Mouse (Mus musculus): ENCODE results near the gene Dlgap1. TPM values are rescaled to one million over a fixed set of nuclear protein-coding genes. Genes with fewer than 3 reads are reported as not detected.

Gene Dlgap1
- polyA plus RNA-seq, 1 experiment from 2014 or later: 0.39 TPM

GRCm38 (mm10) chr17:70728719-70729281 lies 759.9 kb downstream of the Dlgap1 start:
- 47% methylated on average over 5 of the region's 5 CpGs for WGBS
- H3K4me1 ChIP-seq (ENCODE audit: control insufficient read depth, insufficient read depth, low read length): no peaks in the 10 kb centered on the region
- ATAC-seq (replicated peaks; ENCODE audit: extremely low read depth, insufficient read depth, low FRiP score): peak; percentile 58; the same call in 1 of the 2 replicates
- no peak overlapping the region for H3K9ac ChIP-seq (ENCODE audit: low read length)
- no peaks in the 10 kb centered on the region for H3K36me3 ChIP-seq (ENCODE audit: control insufficient read depth, insufficient read depth)
- no peak overlapping the region for H3K4me3 ChIP-seq (ENCODE audit: low read length)
- H3K9me3 ChIP-seq (replicated peaks; ENCODE audit: control insufficient read depth, low read length): no peaks in the 10 kb centered on the region
- H3K27ac ChIP-seq (ENCODE audit: low read length): peak overlapping the region; percentile 84
- H3K27me3 ChIP-seq (ENCODE audit: control insufficient read depth, insufficient read depth, low read length): no peaks in the 10 kb centered on the region
- H3K4me2 ChIP-seq (ENCODE audit: low read depth, low read length): no peak overlapping the region

- Histone ChIP-seq H3K9me3 (replicated peaks; ENCODE audit: control insufficient read depth, low read length) (no peaks in the 10 kb centered on the region), H3K27ac (ENCODE audit: low read length) (no peak overlapping the region), H3K4me1 (ENCODE audit: control insufficient read depth, insufficient read depth, low read length) (peaks cover 12% of the 10 kb centered on the region; the same call in 1 of the 2 replicates), H3K9ac (ENCODE audit: low read length) (no peak overlapping the region), H3K36me3 (ENCODE audit: control insufficient read depth, insufficient read depth) (no peaks in the 10 kb centered on the region), H3K4me2 (ENCODE audit: low read depth, low read length) (no peak overlapping the region), H3K27me3 (ENCODE audit: control insufficient read depth, insufficient read depth, low read length) (no peaks in the 10 kb centered on the region), H3K4me3 (ENCODE audit: low read length) (no peak overlapping the region)
- ATAC-seq (replicated peaks; ENCODE audit: extremely low read depth, insufficient read depth, low FRiP score): no peak
- 82% methylated on average over 3 of the region's 3 CpGs for WGBS
These were observed 765.9 kb downstream of the Dlgap1 start for GRCm38 (mm10) chr17:70734728-70735127.

GRCm38 (mm10) chr17:70735396-70735795 lies 766.5 kb downstream of the Dlgap1 start:
- Histone ChIP-seq H3K27ac (ENCODE audit: low read length) (no peak overlapping the region), H3K36me3 (ENCODE audit: control insufficient read depth, insufficient read depth) (no peaks in the 10 kb centered on the region), H3K4me1 (ENCODE audit: control insufficient read depth, insufficient read depth, low read length) (peaks cover 12% of the 10 kb centered on the region; the same call in 1 of the 2 replicates), H3K9me3 (replicated peaks; ENCODE audit: control insufficient read depth, low read length) (no peaks in the 10 kb centered on the region), H3K9ac (ENCODE audit: low read length) (no peak overlapping the region), H3K4me3 (ENCODE audit: low read length) (no peak overlapping the region), H3K4me2 (ENCODE audit: low read depth, low read length) (no peak overlapping the region), H3K27me3 (ENCODE audit: control insufficient read depth, insufficient read depth, low read length) (no peaks in the 10 kb centered on the region)
- ATAC-seq (replicated peaks; ENCODE audit: extremely low read depth, insufficient read depth, low FRiP score): no peak
- WGBS: 64% methylated on average over 3 of the region's 3 CpGs

GRCm38 (mm10) chr17:70737424-70737823 lies 768.6 kb downstream of the Dlgap1 start:
- WGBS: 1% methylated on average over 6 of the region's 6 CpGs
- Histone ChIP-seq H3K4me3 (ENCODE audit: low read length) (peak overlapping the region; percentile 47), H3K4me1 (ENCODE audit: control insufficient read depth, insufficient read depth, low read length) (peaks cover 12% of the 10 kb centered on the region; the same call in 1 of the 2 replicates), H3K27ac (ENCODE audit: low read length) (peak overlapping the region; percentile 80), H3K4me2 (ENCODE audit: low read depth, low read length) (peak overlapping the region; percentile 78), H3K36me3 (ENCODE audit: control insufficient read depth, insufficient read depth) (no peaks in the 10 kb centered on the region), H3K9me3 (replicated peaks; ENCODE audit: control insufficient read depth, low read length) (no peaks in the 10 kb centered on the region), H3K9ac (ENCODE audit: low read length) (peak overlapping the region; percentile 51), H3K27me3 (ENCODE audit: control insufficient read depth, insufficient read depth, low read length) (no peaks in the 10 kb centered on the region)
- peak; percentile 72 for ATAC-seq (replicated peaks; ENCODE audit: extremely low read depth, insufficient read depth, low FRiP score)

GRCm38 (mm10) chr17:70738168-70738854 lies 769.4 kb downstream of the Dlgap1 start:
- Histone ChIP-seq H3K27me3 (ENCODE audit: control insufficient read depth, insufficient read depth, low read length) (no peaks in the 10 kb centered on the region), H3K4me3 (ENCODE audit: low read length) (peak overlapping the region; percentile 47), H3K9me3 (replicated peaks; ENCODE audit: control insufficient read depth, low read length) (no peaks in the 10 kb centered on the region), H3K27ac (ENCODE audit: low read length) (peak overlapping the region; percentile 80), H3K36me3 (ENCODE audit: control insufficient read depth, insufficient read depth) (no peaks in the 10 kb centered on the region), H3K4me2 (ENCODE audit: low read depth, low read length) (peak overlapping the region; percentile 78), H3K9ac (ENCODE audit: low read length) (peak overlapping the region; percentile 54), H3K4me1 (ENCODE audit: control insufficient read depth, insufficient read depth, low read length) (peaks cover 12% of the 10 kb centered on the region; the same call in 1 of the 2 replicates)
- WGBS: under 1% methylated on average over 17 of the region's 17 CpGs
- peak; percentile 86 for ATAC-seq (replicated peaks; ENCODE audit: extremely low read depth, insufficient read depth, low FRiP score)

GRCm38 (mm10) chr17:70739346-70739745 lies 770.5 kb downstream of the Dlgap1 start:
- Histone ChIP-seq H3K4me2 (ENCODE audit: low read depth, low read length) (no peak overlapping the region), H3K36me3 (ENCODE audit: control insufficient read depth, insufficient read depth) (no peaks in the 10 kb centered on the region), H3K4me1 (ENCODE audit: control insufficient read depth, insufficient read depth, low read length) (peaks cover 12% of the 10 kb centered on the region; the same call in 1 of the 2 replicates), H3K27ac (ENCODE audit: low read length) (no peak overlapping the region), H3K9ac (ENCODE audit: low read length) (no peak overlapping the region), H3K27me3 (ENCODE audit: control insufficient read depth, insufficient read depth, low read length) (no peaks in the 10 kb centered on the region), H3K9me3 (replicated peaks; ENCODE audit: control insufficient read depth, low read length) (no peaks in the 10 kb centered on the region), H3K4me3 (ENCODE audit: low read length) (no peak overlapping the region)
- ATAC-seq (replicated peaks; ENCODE audit: extremely low read depth, insufficient read depth, low FRiP score): no peak
- WGBS: 62% methylated on average over 6 of the region's 6 CpGs

GRCm38 (mm10) chr17:70741696-70742095 lies 772.8 kb downstream of the Dlgap1 start:
- no peak overlapping the region for H3K4me3 ChIP-seq (ENCODE audit: low read length)
- H3K27ac ChIP-seq (ENCODE audit: low read length): no peak overlapping the region
- H3K9ac ChIP-seq (ENCODE audit: low read length): no peak overlapping the region
- H3K27me3 ChIP-seq (ENCODE audit: control insufficient read depth, insufficient read depth, low read length): no peaks in the 10 kb centered on the region
- no peak overlapping the region for H3K4me2 ChIP-seq (ENCODE audit: low read depth, low read length)
- peaks cover 12% of the 10 kb centered on the region; the same call in 1 of the 2 replicates for H3K4me1 ChIP-seq (ENCODE audit: control insufficient read depth, insufficient read depth, low read length)
- no peak for ATAC-seq (replicated peaks; ENCODE audit: extremely low read depth, insufficient read depth, low FRiP score)
- 67% methylated on average over 1 of the region's 1 CpGs for WGBS
- H3K36me3 ChIP-seq (ENCODE audit: control insufficient read depth, insufficient read depth): no peaks in the 10 kb centered on the region
- H3K9me3 ChIP-seq (replicated peaks; ENCODE audit: control insufficient read depth, low read length): no peaks in the 10 kb centered on the region

GRCm38 (mm10) chr17:70744570-70745153 lies 775.8 kb downstream of the Dlgap1 start:
- Histone ChIP-seq H3K27me3 (ENCODE audit: control insufficient read depth, insufficient read depth, low read length) (no peaks in the 10 kb centered on the region), H3K4me2 (ENCODE audit: low read depth, low read length) (no peak overlapping the region), H3K9me3 (replicated peaks; ENCODE audit: control insufficient read depth, low read length) (no peaks in the 10 kb centered on the region), H3K4me3 (ENCODE audit: low read length) (no peak overlapping the region), H3K4me1 (ENCODE audit: control insufficient read depth, insufficient read depth, low read length) (peaks cover 5% of the 10 kb centered on the region; the same call in 1 of the 2 replicates), H3K9ac (ENCODE audit: low read length) (no peak overlapping the region), H3K36me3 (ENCODE audit: control insufficient read depth, insufficient read depth) (no peaks in the 10 kb centered on the region), H3K27ac (ENCODE audit: low read length) (no peak overlapping the region)
- WGBS: 89% methylated on average over 5 of the region's 5 CpGs
- no peak for ATAC-seq (replicated peaks; ENCODE audit: extremely low read depth, insufficient read depth, low FRiP score)

GRCm38 (mm10) chr17:70745385-70745784 lies 776.5 kb downstream of the Dlgap1 start:
- no peak for ATAC-seq (replicated peaks; ENCODE audit: extremely low read depth, insufficient read depth, low FRiP score)
- Histone ChIP-seq H3K36me3 (ENCODE audit: control insufficient read depth, insufficient read depth) (no peaks in the 10 kb centered on the region), H3K4me3 (ENCODE audit: low read length) (no peak overlapping the region), H3K9me3 (replicated peaks; ENCODE audit: control insufficient read depth, low read length) (no peaks in the 10 kb centered on the region), H3K4me2 (ENCODE audit: low read depth, low read length) (no peak overlapping the region), H3K4me1 (ENCODE audit: control insufficient read depth, insufficient read depth, low read length) (peaks cover 6% of the 10 kb centered on the region; the same call in 1 of the 2 replicates), H3K9ac (ENCODE audit: low read length) (no peak overlapping the region), H3K27me3 (ENCODE audit: control insufficient read depth, insufficient read depth, low read length) (no peaks in the 10 kb centered on the region), H3K27ac (ENCODE audit: low read length) (no peak overlapping the region)
- 77% methylated on average over 6 of the region's 6 CpGs for WGBS
